Mouse (Mus musculus) heart, postnatal 4 days (tissue): ENCODE results near the gene Nxt2. TPM values are rescaled to one million over a fixed set of nuclear protein-coding genes. Genes with fewer than 3 reads are reported as not detected.

Experiments used
- total RNA-seq, 2 experiments: library from RNA; stranded (reverse); gene quantifications; 2 replicates each; pipeline ENCODE4 v1.2.3; 2021

The Nxt2 gene
- total RNA-seq, 2 experiments from 2014 or later: 6.1 to 6.3 TPM

Other genes starting within 250 kb of the Nxt2 start
- not detected for gene Gucy2f, start 29.8 kb upstream of the Nxt2 start, total RNA-seq
- gene Kcne1l, start 79.5 kb downstream of the Nxt2 start, total RNA-seq: 1 to 10 TPM; 2.2 to 3.1 TPM
- 10 to 100 TPM; 24.5 to 24.9 TPM for gene Acsl4, start 163.8 kb downstream of the Nxt2 start, total RNA-seq